Mouse (Mus musculus) thymus, adult 2 months (tissue): Measurements from ENCODE around the gene Ptprd.

Experiments used
- CTCF ChIP-seq: fragments of 200-500 bp; IDR thresholded peaks from 2 replicates; pipeline ENCODE4 v1.5.1; 2012; ENCODE audit warnings: mild to moderate bottlenecking, control low read depth, low read length, moderate library complexity, borderline replicate concordance; ENCODE audit not compliant: control insufficient read depth, poor library complexity, insufficient read depth; ENCODE audit errors: extremely low read depth
- POLR2A ChIP-seq: fragments of 200-500 bp; IDR thresholded peaks from 2 replicates; pipeline ENCODE4 v1.6.1; 2012; ENCODE audit warnings: mild to moderate bottlenecking, low read length, control low read depth, moderate library complexity; ENCODE audit not compliant: control insufficient read depth, poor library complexity, insufficient read depth; ENCODE audit errors: extremely low read depth

GRCm38 (mm10) chr4:77327198-77327597, 884.6 kb downstream of the Ptprd start:
- no peak for TF ChIP-seq POLR2A
- TF ChIP-seq CTCF: no peak
